Mouse (Mus musculus): ENCODE measurements around the gene Emcn. TPM values are rescaled to one million over a fixed set of nuclear protein-coding genes. Genes with fewer than 3 reads are reported as not detected.
A peak's percentile ranks its signal among the peaks of the same experiment; 100 is the strongest.

The Emcn gene
- 4.1 TPM in 2 replicates for total RNA-seq (2014; rRNA removed)
- 1.1 and 1.5 TPM in 2 replicates for polyA plus RNA-seq (2012; rRNA removed)

GRCm38 (mm10) chr3:137340938-137341337 lies at the start of gene Emcn:
Emcn (plus strand) TSS chr3:137341067.
- Histone ChIP-seq H3K27me3 (ENCODE audit: control insufficient read depth, insufficient read depth, low read length) (no peaks in the 10 kb centered on the region), H3K36me3 (ENCODE audit: control insufficient read depth, insufficient read depth, low read length) (no peaks in the 10 kb centered on the region), H3K79me2 (ENCODE audit: control insufficient read depth, insufficient read depth, low read length) (no peaks in the 10 kb centered on the region), H3K4me3 (ENCODE audit: insufficient read depth, low read depth, low read length) (peak within 1 kb of the TSS; percentile 18), H3K27ac (replicated peaks; ENCODE audit: insufficient read depth, low read depth, low read length) (peak within 1 kb of the TSS; percentile 37), H3K9ac (ENCODE audit: low read depth, low read length) (peak within 1 kb of the TSS; percentile 31; the same call in 1 of the 2 replicates), H3K4me1 (ENCODE audit: control insufficient read depth, insufficient read depth, low read length) (no peaks in the 10 kb centered on the region)
- 55% methylated on average over 8 of the region's 8 CpGs for WGBS
- DNase-seq (ENCODE audit: extremely low read depth, low read depth, low spot score) = no peak
- TF ChIP-seq POLR2A (IDR thresholded peaks at IDR 0.05; ENCODE audit: extremely low read depth, insufficient read depth, low read length) (no peak), CTCF (IDR thresholded peaks at IDR 0.05; ENCODE audit: low read depth, low read length) (no peak)

GRCm38 (mm10) chr3:137293174-137293591 lies 47.7 kb upstream of the Emcn start:
- Histone ChIP-seq H3K4me3 (ENCODE audit: insufficient read depth, low read depth, low read length) (peak overlapping the region; percentile 21; the same call in 1 of the 2 replicates), H3K4me1 (ENCODE audit: control insufficient read depth, insufficient read depth, low read length) (no peaks in the 10 kb centered on the region), H3K36me3 (ENCODE audit: control insufficient read depth, insufficient read depth, low read length) (no peaks in the 10 kb centered on the region), H3K27me3 (ENCODE audit: control insufficient read depth, insufficient read depth, low read length) (no peaks in the 10 kb centered on the region), H3K79me2 (ENCODE audit: control insufficient read depth, insufficient read depth, low read length) (no peaks in the 10 kb centered on the region), H3K27ac (replicated peaks; ENCODE audit: insufficient read depth, low read depth, low read length) (no peak overlapping the region), H3K9ac (ENCODE audit: low read depth, low read length) (no peak overlapping the region)
- WGBS = 63% methylated on average over 6 of the region's 6 CpGs
- TF ChIP-seq CTCF (IDR thresholded peaks at IDR 0.05; ENCODE audit: low read depth, low read length) (no peak), POLR2A (IDR thresholded peaks at IDR 0.05; ENCODE audit: extremely low read depth, insufficient read depth, low read length) (no peak)
- DNase-seq (ENCODE audit: extremely low read depth, low read depth, low spot score) = peak; percentile 0

GRCm38 (mm10) chr3:137298230-137298629 lies 42.6 kb upstream of the Emcn start:
- Histone ChIP-seq H3K27ac (replicated peaks; ENCODE audit: insufficient read depth, low read depth, low read length) (no peak overlapping the region), H3K4me1 (ENCODE audit: control insufficient read depth, insufficient read depth, low read length) (no peaks in the 10 kb centered on the region)
- no peak for DNase-seq (ENCODE audit: extremely low read depth, low read depth, low spot score)

GRCm38 (mm10) chr3:137300210-137300609 lies 40.7 kb upstream of the Emcn start:
- no peaks in the 10 kb centered on the region for H3K36me3 ChIP-seq (ENCODE audit: control insufficient read depth, insufficient read depth, low read length)

More at GRCm38 (mm10) chr3:137298230-137298629, 42.6 kb upstream of the Emcn start:
- TF ChIP-seq CTCF (IDR thresholded peaks at IDR 0.05; ENCODE audit: low read depth, low read length) (no peak), POLR2A (IDR thresholded peaks at IDR 0.05; ENCODE audit: extremely low read depth, insufficient read depth, low read length) (no peak)
- Histone ChIP-seq H3K27me3 (ENCODE audit: control insufficient read depth, insufficient read depth, low read length) (no peaks in the 10 kb centered on the region), H3K9ac (ENCODE audit: low read depth, low read length) (no peak overlapping the region), H3K79me2 (ENCODE audit: control insufficient read depth, insufficient read depth, low read length) (no peaks in the 10 kb centered on the region), H3K4me3 (ENCODE audit: insufficient read depth, low read depth, low read length) (no peak overlapping the region), H3K36me3 (ENCODE audit: control insufficient read depth, insufficient read depth, low read length) (no peaks in the 10 kb centered on the region)
- 77% methylated on average over 2 of the region's 2 CpGs for WGBS

GRCm38 (mm10) chr3:137301195-137301594 lies 39.7 kb upstream of the Emcn start:
- Histone ChIP-seq H3K9ac (ENCODE audit: low read depth, low read length) (no peak overlapping the region), H3K36me3 (ENCODE audit: control insufficient read depth, insufficient read depth, low read length) (no peaks in the 10 kb centered on the region), H3K27ac (replicated peaks; ENCODE audit: insufficient read depth, low read depth, low read length) (no peak overlapping the region), H3K4me3 (ENCODE audit: insufficient read depth, low read depth, low read length) (no peak overlapping the region), H3K27me3 (ENCODE audit: control insufficient read depth, insufficient read depth, low read length) (no peaks in the 10 kb centered on the region), H3K79me2 (ENCODE audit: control insufficient read depth, insufficient read depth, low read length) (no peaks in the 10 kb centered on the region), H3K4me1 (ENCODE audit: control insufficient read depth, insufficient read depth, low read length) (no peaks in the 10 kb centered on the region)
- no peak for TF ChIP-seq POLR2A (IDR thresholded peaks at IDR 0.05; ENCODE audit: extremely low read depth, insufficient read depth, low read length)
- no peak for TF ChIP-seq CTCF (IDR thresholded peaks at IDR 0.05; ENCODE audit: low read depth, low read length)
- no peak for DNase-seq (ENCODE audit: extremely low read depth, low read depth, low spot score)

More at GRCm38 (mm10) chr3:137300210-137300609, 40.7 kb upstream of the Emcn start:
- no peaks in the 10 kb centered on the region for H3K4me1 ChIP-seq (ENCODE audit: control insufficient read depth, insufficient read depth, low read length)
- no peak overlapping the region for H3K4me3 ChIP-seq (ENCODE audit: insufficient read depth, low read depth, low read length)
- whole genome bisulfite sequencing = 79% methylated on average over 3 of the region's 3 CpGs
- H3K27ac ChIP-seq (replicated peaks; ENCODE audit: insufficient read depth, low read depth, low read length) = no peak overlapping the region
- no peaks in the 10 kb centered on the region for H3K27me3 ChIP-seq (ENCODE audit: control insufficient read depth, insufficient read depth, low read length)
- H3K79me2 ChIP-seq (ENCODE audit: control insufficient read depth, insufficient read depth, low read length) = no peaks in the 10 kb centered on the region
- no peak for TF ChIP-seq CTCF (IDR thresholded peaks at IDR 0.05; ENCODE audit: low read depth, low read length)
- no peak for TF ChIP-seq POLR2A (IDR thresholded peaks at IDR 0.05; ENCODE audit: extremely low read depth, insufficient read depth, low read length)
- no peak for DNase-seq (ENCODE audit: extremely low read depth, low read depth, low spot score)
- H3K9ac ChIP-seq (ENCODE audit: low read depth, low read length) = no peak overlapping the region

GRCm38 (mm10) chr3:137302804-137303203 lies 38.1 kb upstream of the Emcn start:
- Histone ChIP-seq H3K27me3 (ENCODE audit: control insufficient read depth, insufficient read depth, low read length) (no peaks in the 10 kb centered on the region), H3K27ac (replicated peaks; ENCODE audit: insufficient read depth, low read depth, low read length) (no peak overlapping the region), H3K4me3 (ENCODE audit: insufficient read depth, low read depth, low read length) (no peak overlapping the region), H3K4me1 (ENCODE audit: control insufficient read depth, insufficient read depth, low read length) (no peaks in the 10 kb centered on the region), H3K36me3 (ENCODE audit: control insufficient read depth, insufficient read depth, low read length) (no peaks in the 10 kb centered on the region), H3K9ac (ENCODE audit: low read depth, low read length) (no peak overlapping the region), H3K79me2 (ENCODE audit: control insufficient read depth, insufficient read depth, low read length) (no peaks in the 10 kb centered on the region)
- 60% methylated on average over 4 of the region's 4 CpGs for WGBS
- TF ChIP-seq CTCF (IDR thresholded peaks at IDR 0.05; ENCODE audit: low read depth, low read length) (no peak), POLR2A (IDR thresholded peaks at IDR 0.05; ENCODE audit: extremely low read depth, insufficient read depth, low read length) (no peak)
- no peak for DNase-seq (ENCODE audit: extremely low read depth, low read depth, low spot score)

Measured in liver, adult 2 months (tissue).